Mouse (Mus musculus): ENCODE measurements at regions not wholly inside any gene's neighbourhood (a gene's known extent, or its start where the extent isn't known, plus 50 kb on each side); places are given as distances from the start of the nearest gene placed in this dataset.

DNA sequence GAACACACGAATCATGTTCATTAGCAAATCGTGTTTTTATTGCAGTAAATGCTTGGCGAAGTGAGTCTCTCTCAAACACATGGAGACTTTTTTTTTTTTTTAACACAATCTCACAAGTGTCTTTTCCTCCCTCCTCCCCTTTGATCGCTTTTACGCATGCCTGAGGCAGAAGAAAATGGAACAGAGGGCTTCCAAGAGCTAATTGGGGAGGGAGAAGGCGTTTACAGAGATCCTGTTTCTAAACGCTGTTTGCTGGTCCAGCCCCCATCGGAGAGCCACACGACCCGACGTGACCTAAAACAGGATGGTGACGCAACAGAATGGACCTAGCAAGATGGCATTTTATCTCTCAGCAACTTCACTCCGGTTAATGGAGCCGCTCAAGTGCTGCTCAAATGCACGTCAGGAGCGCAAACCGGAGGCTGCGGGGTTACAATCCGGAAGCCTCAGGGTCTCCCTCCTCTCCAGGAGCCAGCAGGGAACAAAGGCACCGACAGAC is 73.0 kb upstream of the Zfp217 start:
- peak overlapping the region; percentile 51 for H3K9ac ChIP-seq (ENCODE audit: insufficient read depth, low read depth, low read length, poor library complexity, severe bottlenecking)

DNA sequence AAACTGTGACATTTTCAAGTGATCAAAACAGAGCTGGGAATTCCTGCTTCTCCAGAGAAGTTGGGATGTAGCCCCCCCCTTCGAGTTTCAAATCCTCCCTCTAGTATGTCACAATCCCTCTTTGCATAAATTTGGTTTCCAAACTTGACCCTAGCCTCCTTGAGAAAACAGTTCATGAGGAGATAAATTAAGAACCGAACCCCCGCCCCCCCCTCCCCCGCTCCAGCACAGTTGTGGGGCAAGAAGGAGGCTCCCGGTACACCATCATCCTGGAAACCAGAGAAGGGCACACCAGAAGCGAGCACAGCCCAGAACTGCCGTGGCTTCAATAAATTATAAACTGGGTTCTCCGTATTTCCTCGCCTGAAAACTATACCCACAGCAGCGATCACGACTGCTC is 72.5 kb upstream of the Zfp217 start:
- no peak overlapping the region for H3K9ac ChIP-seq (ENCODE audit: insufficient read depth, low read depth, low read length, poor library complexity, severe bottlenecking)
- no peak for DNase-seq (ENCODE audit: low read depth, low spot score)
- no peaks in the 10 kb centered on the region for H3K9me3 ChIP-seq (ENCODE audit: control insufficient read depth, insufficient read depth, low read depth, low read length)
- TF ChIP-seq ZNF384 (IDR thresholded peaks at IDR 0.05; ENCODE audit: low read depth, low read length), result no peak
- no peak for TF ChIP-seq HCFC1 (IDR thresholded peaks at IDR 0.05; ENCODE audit: borderline replicate concordance, insufficient read depth, low read length)
- TF ChIP-seq CHD2 (IDR thresholded peaks at IDR 0.05; ENCODE audit: low read depth, low read length), result no peak
- in situ Hi-C loops (cut with MboI; ENCODE audit: low sequenced_read_pairs in 2 of 2, unreplicated experiment in 2 of 2), result no loop called here
- no peaks in the 10 kb centered on the region for H3K36me3 ChIP-seq (ENCODE audit: control insufficient read depth, insufficient read depth, low read length, poor library complexity, severe bottlenecking)
- H3K4me3 ChIP-seq (ENCODE audit: insufficient read depth in 1 of 2, low read depth in 1 of 2, low read length in 2 of 2, poor library complexity in 1 of 2, severe bottlenecking in 1 of 2), result peak overlapping the region; percentile 4 to 11; a peak in 2 of 4 replicates
- no peak overlapping the region for H3K27ac ChIP-seq (ENCODE audit: insufficient read depth, low read depth, low read length, poor library complexity, severe bottlenecking)
- peaks cover 10 to 11% of the 10 kb centered on the region in 2 experiments; a peak in 3 of 4 replicates for H3K4me1 ChIP-seq (ENCODE audit: control insufficient read depth in 2 of 2, insufficient read depth in 2 of 2, low read length in 2 of 2, poor library complexity in 1 of 2)

More for the DNA sequence above, 73.0 kb upstream of the Zfp217 start:
- H3K9me3 ChIP-seq (ENCODE audit: control insufficient read depth, insufficient read depth, low read depth, low read length), result no peaks in the 10 kb centered on the region
- peak overlapping the region; percentile 4 to 11; a peak in 3 of 4 replicates for H3K4me3 ChIP-seq (ENCODE audit: insufficient read depth in 1 of 2, low read depth in 1 of 2, low read length in 2 of 2, poor library complexity in 1 of 2, severe bottlenecking in 1 of 2)
- in situ Hi-C loops (cut with MboI; ENCODE audit: low sequenced_read_pairs in 2 of 2, unreplicated experiment in 2 of 2), result no loop called here
- no peak overlapping the region for H3K27ac ChIP-seq (ENCODE audit: insufficient read depth, low read depth, low read length, poor library complexity, severe bottlenecking)
- DNase-seq (ENCODE audit: low read depth, low spot score), result no peak
- TF ChIP-seq MAFK (IDR thresholded peaks at IDR 0.05; ENCODE audit: insufficient read depth, low read depth, low read length) (no peak), ZC3H11A (IDR thresholded peaks at IDR 0.05; ENCODE audit: borderline replicate concordance, low read depth, low read length) (no peak), HCFC1 (IDR thresholded peaks at IDR 0.05; ENCODE audit: borderline replicate concordance, insufficient read depth, low read length) (no peak), CHD2 (IDR thresholded peaks at IDR 0.05; ENCODE audit: low read depth, low read length) (no peak), ZNF384 (IDR thresholded peaks at IDR 0.05; ENCODE audit: low read depth, low read length) (no peak)
- H3K4me1 ChIP-seq (ENCODE audit: control insufficient read depth in 2 of 2, insufficient read depth in 2 of 2, low read length in 2 of 2, poor library complexity in 1 of 2), result peaks cover 10 to 11% of the 10 kb centered on the region in 2 experiments; a peak in 3 of 4 replicates
- no peaks in the 10 kb centered on the region for H3K36me3 ChIP-seq (ENCODE audit: control insufficient read depth, insufficient read depth, low read length, poor library complexity, severe bottlenecking)

DNA sequence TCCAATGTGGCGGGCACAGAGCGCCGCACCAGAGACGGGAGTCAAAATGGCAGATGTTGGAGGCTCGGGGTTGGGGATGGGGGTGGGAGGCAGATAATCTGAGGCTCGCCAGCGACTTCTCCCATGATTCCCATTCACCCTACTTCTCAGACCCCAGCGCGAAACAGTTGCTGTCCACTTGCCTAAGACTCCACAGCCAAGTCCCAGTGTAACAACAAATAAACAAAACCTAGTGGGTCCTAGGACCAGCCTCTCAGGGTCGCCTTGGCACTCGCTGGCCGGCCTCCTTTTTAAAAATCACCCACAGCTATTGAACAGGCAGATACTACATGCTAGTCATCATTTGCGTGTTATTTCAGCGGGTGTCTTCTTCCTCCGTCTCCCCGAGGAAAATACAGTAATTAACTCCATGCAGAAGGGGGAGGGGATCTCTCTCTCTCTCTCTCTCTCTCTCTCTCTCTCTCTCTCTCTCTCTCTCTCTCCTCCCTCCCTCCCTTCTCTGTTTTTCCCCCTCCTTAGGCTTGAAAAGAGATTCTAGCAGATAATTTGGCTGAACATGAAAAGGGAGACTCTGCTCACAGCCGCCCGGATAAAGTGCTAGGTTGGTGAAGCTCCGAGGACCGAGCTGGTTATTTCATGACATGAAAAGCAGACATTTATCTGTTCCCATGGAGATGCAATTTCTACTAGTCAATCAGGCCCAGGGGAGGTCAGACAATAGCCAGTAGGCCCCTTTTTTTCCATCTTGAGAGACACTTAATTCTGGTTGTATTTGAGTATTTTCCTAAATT is 71.9 kb upstream of the Zfp217 start:
- Histone ChIP-seq H3K9ac (ENCODE audit: insufficient read depth, low read depth, low read length, poor library complexity, severe bottlenecking) (no peak overlapping the region; the same call in 1 of the 2 replicates), H3K9me3 (ENCODE audit: control insufficient read depth, insufficient read depth, low read depth, low read length) (no peaks in the 10 kb centered on the region), H3K27ac (ENCODE audit: insufficient read depth, low read depth, low read length, poor library complexity, severe bottlenecking) (no peak overlapping the region), H3K4me3 (ENCODE audit: insufficient read depth in 1 of 2, low read depth in 1 of 2, low read length in 2 of 2, poor library complexity in 1 of 2, severe bottlenecking in 1 of 2) (peak overlapping the region; percentile 56 to 69), H3K36me3 (ENCODE audit: control insufficient read depth, insufficient read depth, low read length, poor library complexity, severe bottlenecking) (no peaks in the 10 kb centered on the region), H3K4me1 (ENCODE audit: control insufficient read depth in 2 of 2, insufficient read depth in 2 of 2, low read length in 2 of 2, poor library complexity in 1 of 2) (peaks cover 10 to 11% of the 10 kb centered on the region in 2 experiments; a peak in 3 of 4 replicates)
- DNase-seq (ENCODE audit: low read depth, low spot score), result no peak
- in situ Hi-C loops (cut with MboI; ENCODE audit: low sequenced_read_pairs in 2 of 2, unreplicated experiment in 2 of 2), result no loop called here
- TF ChIP-seq CHD2 (IDR thresholded peaks at IDR 0.05; ENCODE audit: low read depth, low read length), result no peak
- no peak for TF ChIP-seq ZC3H11A (IDR thresholded peaks at IDR 0.05; ENCODE audit: borderline replicate concordance, low read depth, low read length)
- no peak for TF ChIP-seq MAFK (IDR thresholded peaks at IDR 0.05; ENCODE audit: insufficient read depth, low read depth, low read length)
- TF ChIP-seq ZNF384 (IDR thresholded peaks at IDR 0.05; ENCODE audit: low read depth, low read length), result no peak
- no peak for TF ChIP-seq HCFC1 (IDR thresholded peaks at IDR 0.05; ENCODE audit: borderline replicate concordance, insufficient read depth, low read length)

DNA sequence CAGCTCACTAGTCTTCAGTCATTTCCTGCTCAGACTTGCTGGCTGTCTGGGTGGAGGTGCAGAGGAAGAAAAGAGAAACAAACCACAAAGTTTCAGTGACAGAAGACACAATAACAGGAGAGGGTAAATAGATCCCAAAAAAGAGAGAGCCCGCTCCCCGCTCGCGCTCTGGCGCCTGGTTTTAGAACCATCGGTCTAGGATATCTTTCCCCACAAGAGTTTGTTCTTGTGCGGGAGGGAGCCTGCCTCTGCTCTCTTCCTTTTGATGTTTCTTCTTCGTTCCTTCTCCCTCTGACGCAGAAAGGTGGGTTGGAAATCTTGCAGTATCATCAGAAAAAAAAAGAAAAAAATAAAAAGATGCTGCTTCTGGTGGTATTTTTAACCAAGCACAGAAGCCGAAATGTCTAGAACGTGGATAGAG is 71.3 kb upstream of the Zfp217 start:
- no peak for DNase-seq (ENCODE audit: low read depth, low spot score)
- H3K4me3 ChIP-seq (ENCODE audit: insufficient read depth in 1 of 2, low read depth in 1 of 2, low read length in 2 of 2, poor library complexity in 1 of 2, severe bottlenecking in 1 of 2), result peak overlapping the region; percentile 56 to 69
- no peaks in the 10 kb centered on the region for H3K36me3 ChIP-seq (ENCODE audit: control insufficient read depth, insufficient read depth, low read length, poor library complexity, severe bottlenecking)
- H3K9ac ChIP-seq (ENCODE audit: insufficient read depth, low read depth, low read length, poor library complexity, severe bottlenecking), result peak overlapping the region; percentile 63; the same call in 1 of the 2 replicates
- H3K9me3 ChIP-seq (ENCODE audit: control insufficient read depth, insufficient read depth, low read depth, low read length), result no peaks in the 10 kb centered on the region
- in situ Hi-C loops (cut with MboI; ENCODE audit: low sequenced_read_pairs in 2 of 2, unreplicated experiment in 2 of 2), result no loop called here
- TF ChIP-seq MAFK (IDR thresholded peaks at IDR 0.05; ENCODE audit: insufficient read depth, low read depth, low read length) (no peak), ZC3H11A (IDR thresholded peaks at IDR 0.05; ENCODE audit: borderline replicate concordance, low read depth, low read length) (no peak), HCFC1 (IDR thresholded peaks at IDR 0.05; ENCODE audit: borderline replicate concordance, insufficient read depth, low read length) (no peak), ZNF384 (IDR thresholded peaks at IDR 0.05; ENCODE audit: low read depth, low read length) (no peak), CHD2 (IDR thresholded peaks at IDR 0.05; ENCODE audit: low read depth, low read length) (no peak)
- peaks cover 10 to 11% of the 10 kb centered on the region in 2 experiments; a peak in 3 of 4 replicates for H3K4me1 ChIP-seq (ENCODE audit: control insufficient read depth in 2 of 2, insufficient read depth in 2 of 2, low read length in 2 of 2, poor library complexity in 1 of 2)
- no peak overlapping the region for H3K27ac ChIP-seq (ENCODE audit: insufficient read depth, low read depth, low read length, poor library complexity, severe bottlenecking)
